Mouse (Mus musculus) testis, adult 2 months (tissue): ENCODE measurements around the gene Cd37. TPM values are rescaled to one million over a fixed set of nuclear protein-coding genes. Genes with fewer than 3 reads are reported as not detected.

Source experiments
- H3K27ac ChIP-seq: fragments of 200-500 bp; 2 replicates; pipeline ENCODE4 v1.5.1; 2012; ENCODE audit warnings: low read depth, low read length; ENCODE audit not compliant: control insufficient read depth, insufficient read depth
- H3K27me3 ChIP-seq: fragments of 200-500 bp; 2 replicates; pipeline ENCODE4 v1.6.1; 2012; ENCODE audit warnings: mild to moderate bottlenecking, low read length, moderate library complexity; ENCODE audit not compliant: control insufficient read depth, insufficient read depth
- H3K36me3 ChIP-seq: fragments of 200-500 bp; 2 replicates; pipeline ENCODE4 v1.6.1; 2012; ENCODE audit warnings: mild to moderate bottlenecking, low read length; ENCODE audit not compliant: control insufficient read depth, insufficient read depth
- H3K4me1 ChIP-seq: fragments of 200-500 bp; 2 replicates; pipeline ENCODE4 v1.6.1; 2012; ENCODE audit warnings: low read length; ENCODE audit not compliant: control insufficient read depth, insufficient read depth
- H3K4me3 ChIP-seq: fragments of 200-500 bp; 2 replicates; pipeline ENCODE4 v1.5.1; 2012; ENCODE audit warnings: low read depth, mild to moderate bottlenecking, low read length, moderate library complexity, mixed read lengths; ENCODE audit not compliant: control insufficient read depth
- CTCF ChIP-seq: fragments of 200-500 bp; IDR thresholded peaks from 2 replicates; pipeline ENCODE4 v1.5.1; 2012; ENCODE audit warnings: low read depth, mild to moderate bottlenecking, inconsistent platforms, low read length, moderate library complexity; ENCODE audit not compliant: control insufficient read depth, insufficient read depth, insufficient replicate concordance
- POLR2A ChIP-seq: fragments of 200-500 bp; IDR thresholded peaks from 2 replicates; pipeline ENCODE4 v1.6.1; 2012; ENCODE audit warnings: low read depth, mild to moderate bottlenecking, inconsistent platforms, low read length, moderate library complexity; ENCODE audit not compliant: control insufficient read depth
- polyA plus RNA-seq: library from polyadenylated mRNA; depleted of rRNA; stranded (reverse); fragments of >200 nt; gene quantifications from 2 replicates; pipeline ENCODE4 v1.2.3, GENCODE M21; 2012

Cd37 gene
- polyA plus RNA-seq, 1 experiment = 87.4 TPM

- Histone ChIP-seq H3K4me1 (no peaks in the 10 kb centered on the region; the same call in 1 of the 2 replicates), H3K27me3 (no peaks in the 10 kb centered on the region), H3K36me3 (peaks cover 3% of the 10 kb centered on the region), H3K27ac (no peak overlapping the region), H3K4me3 (no peak overlapping the region)
- TF ChIP-seq POLR2A (no peak), CTCF (no peak)
Observed at GRCm38 (mm10) chr7:45196994-45197393, 41.9 kb downstream of the Cd37 start.

GRCm38 (mm10) chr7:45196176-45196535 lies 42.8 kb downstream of the Cd37 start:
- no peaks in the 10 kb centered on the region; the same call in 1 of the 2 replicates for H3K4me1 ChIP-seq
- TF ChIP-seq CTCF (no peak), POLR2A (no peak; the same call in 1 of the 2 replicates)
- H3K27me3 ChIP-seq = no peaks in the 10 kb centered on the region
- no peak overlapping the region for H3K27ac ChIP-seq
- H3K36me3 ChIP-seq = peaks cover 3% of the 10 kb centered on the region
- no peak overlapping the region for H3K4me3 ChIP-seq

DNA sequence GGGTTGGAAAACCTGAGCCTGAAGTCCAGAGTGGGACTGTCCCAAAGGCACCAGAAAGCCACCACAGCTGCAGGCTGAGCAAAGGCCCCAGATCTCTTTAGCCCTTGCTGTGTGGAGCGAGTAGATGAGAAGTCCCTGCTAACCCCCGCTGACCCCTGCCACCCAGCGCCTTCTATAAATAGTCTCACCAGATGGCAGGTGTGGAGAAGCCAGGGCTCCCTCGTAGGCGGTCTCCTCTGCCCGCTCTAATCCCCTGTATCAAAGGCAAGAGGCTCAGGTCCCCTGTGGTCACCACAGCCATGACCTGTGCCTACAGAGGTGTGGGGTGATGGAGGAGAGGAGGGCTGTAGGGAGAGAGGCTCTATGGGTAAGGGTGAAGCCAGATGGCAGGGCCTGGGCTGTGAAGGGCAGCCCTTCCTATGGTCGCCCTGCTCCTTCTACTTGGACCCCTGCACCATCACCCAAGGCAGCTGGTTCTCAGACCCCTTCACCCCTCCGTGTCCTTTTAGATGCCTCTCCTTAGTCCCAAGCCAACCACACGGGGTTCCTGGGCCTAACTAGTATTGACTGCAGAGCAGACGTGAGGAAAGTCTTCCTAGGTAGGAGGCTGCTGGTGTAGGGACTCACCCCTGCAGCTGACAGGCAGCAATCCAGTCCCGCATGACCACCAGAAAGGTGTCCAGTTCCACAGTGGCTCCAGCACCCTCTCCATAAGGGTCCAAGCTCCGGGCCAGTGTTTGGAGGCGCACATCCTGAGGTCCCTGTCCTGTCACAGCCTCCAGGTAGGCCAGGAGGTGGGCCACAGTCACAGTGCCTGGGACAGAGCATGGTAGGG lies 43.4 kb downstream of the Cd37 start:
- no peaks in the 10 kb centered on the region; the same call in 1 of the 2 replicates for H3K4me1 ChIP-seq
- no peak overlapping the region for H3K4me3 ChIP-seq
- no peak overlapping the region for H3K27ac ChIP-seq
- TF ChIP-seq POLR2A = no peak
- TF ChIP-seq CTCF = no peak
- H3K27me3 ChIP-seq = no peaks in the 10 kb centered on the region
- peaks cover 3% of the 10 kb centered on the region for H3K36me3 ChIP-seq

- Histone ChIP-seq H3K27me3 (no peaks in the 10 kb centered on the region), H3K4me1 (no peaks in the 10 kb centered on the region; the same call in 1 of the 2 replicates), H3K36me3 (peaks cover 3% of the 10 kb centered on the region), H3K27ac (no peak overlapping the region), H3K4me3 (no peak overlapping the region)
- TF ChIP-seq POLR2A (no peak), CTCF (no peak)
Observed at GRCm38 (mm10) chr7:45193871-45194785, 44.8 kb downstream of the Cd37 start.

GRCm38 (mm10) chr7:45193406-45193805 lies 45.5 kb downstream of the Cd37 start:
- no peaks in the 10 kb centered on the region; the same call in 1 of the 2 replicates for H3K4me1 ChIP-seq
- no peaks in the 10 kb centered on the region for H3K27me3 ChIP-seq
- no peak for TF ChIP-seq CTCF
- no peak for TF ChIP-seq POLR2A
- H3K27ac ChIP-seq = no peak overlapping the region
- peaks cover 3% of the 10 kb centered on the region for H3K36me3 ChIP-seq
- no peak overlapping the region for H3K4me3 ChIP-seq

DNA sequence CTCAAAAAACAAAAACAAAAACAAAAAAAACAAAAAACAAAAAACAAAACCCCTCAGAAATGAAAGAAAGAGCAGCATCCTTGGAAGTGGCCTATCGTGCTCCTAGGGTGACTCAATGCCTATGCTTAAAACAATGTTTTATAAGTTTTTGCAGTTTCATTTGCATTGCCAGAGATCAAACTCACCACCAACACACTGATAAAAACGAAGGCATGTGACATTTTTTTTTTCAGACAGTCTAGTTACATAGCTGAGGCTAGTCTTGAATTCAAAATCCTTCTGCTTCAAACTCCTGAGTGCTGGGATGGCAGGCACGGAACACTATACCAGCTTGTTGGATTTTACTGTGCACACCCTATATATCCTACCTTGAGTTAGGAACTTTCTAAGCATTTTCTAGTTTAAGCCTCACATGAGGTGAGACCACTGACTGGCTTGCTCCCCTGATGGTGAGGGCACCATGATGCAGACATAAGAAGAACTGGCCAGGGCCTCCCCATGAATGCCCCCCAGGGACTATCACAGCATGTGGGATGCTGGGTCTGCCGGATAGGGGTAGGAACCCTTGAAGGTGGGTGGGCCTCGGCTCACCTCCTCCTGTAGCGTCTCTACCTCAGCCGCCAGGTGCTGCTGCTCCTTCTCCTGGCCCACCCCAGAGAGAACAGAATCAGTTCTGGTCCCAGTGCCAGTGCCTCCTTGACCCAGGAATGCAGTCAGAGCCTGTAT lies 46.2 kb downstream of the Cd37 start:
- H3K27ac ChIP-seq = no peak overlapping the region
- H3K27me3 ChIP-seq = no peaks in the 10 kb centered on the region
- H3K36me3 ChIP-seq = peaks cover 3% of the 10 kb centered on the region
- TF ChIP-seq POLR2A (no peak), CTCF (no peak)
- H3K4me3 ChIP-seq = no peak overlapping the region
- H3K4me1 ChIP-seq = no peaks in the 10 kb centered on the region
